Mouse (Mus musculus) mouse trophoblast stem cell (cell line): ENCODE results near the gene Hddc2.

Experiments
- in situ Hi-C, 2 experiments: fragments of 300-500 bp; cut with MseI, MboI; formaldehyde crosslinking; loops; 2 replicates in 1 of 2; 3 replicates in 1 of 2; pipeline ENCODE4 v1.15.1; 2025

The Hddc2 gene

GRCm38 (mm10) chr10:31312865-31313848 lies at the start of gene Hddc2:
Gene Hddc2 (plus strand): TSS chr10:31313383.
- in situ Hi-C loops, result loop anchor here in 1 of 2 experiments (25.0 kb wide), 1 partner anchor 701 kb away; the partner anchor contains the start of gene Trmt11

GRCm38 (mm10) chr10:31272738-31273137 lies 40.4 kb upstream of the Hddc2 start:
- in situ Hi-C loops, result no loop called here

- in situ Hi-C loops, result no loop called here
Measured at GRCm38 (mm10) chr10:31273171-31273570, 40.0 kb upstream of the Hddc2 start.

- in situ Hi-C loops, result no loop called here
Measured at GRCm38 (mm10) chr10:31287787-31288186, 25.4 kb upstream of the Hddc2 start.

DNA sequence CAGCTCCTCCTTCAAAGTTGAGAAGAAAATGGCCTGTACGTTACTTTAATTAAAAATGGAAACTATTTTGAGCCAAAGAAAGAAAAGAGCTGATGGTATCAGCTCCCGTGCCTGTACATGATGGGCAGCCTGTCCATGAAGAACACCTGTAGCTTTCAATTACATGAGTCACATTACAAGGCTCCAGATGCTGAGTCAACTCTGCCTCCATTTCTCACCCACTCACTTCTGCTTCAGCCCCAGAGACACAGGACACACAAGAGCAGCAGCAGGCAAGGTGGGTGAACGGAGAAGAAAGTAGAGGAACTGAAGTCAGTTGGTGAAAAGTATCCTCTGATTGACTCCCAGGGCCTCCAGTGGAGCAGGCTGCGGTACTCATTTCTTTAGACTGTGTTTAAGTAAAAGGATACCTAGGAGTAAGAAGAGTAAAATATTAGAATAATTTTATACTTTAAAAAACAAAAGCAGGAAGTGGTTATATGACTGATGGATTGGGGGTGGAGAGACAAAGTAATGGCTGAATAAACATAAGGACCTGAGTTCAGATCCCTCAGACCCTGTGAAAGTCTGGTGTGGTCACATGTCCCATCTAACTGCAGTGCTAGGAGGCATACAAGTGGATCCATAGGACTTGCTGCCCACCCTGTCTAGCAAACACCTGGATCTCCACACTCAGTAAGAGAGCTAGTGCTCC lies 24.3 kb upstream of the Hddc2 start:
- in situ Hi-C loops, result no loop called here

DNA sequence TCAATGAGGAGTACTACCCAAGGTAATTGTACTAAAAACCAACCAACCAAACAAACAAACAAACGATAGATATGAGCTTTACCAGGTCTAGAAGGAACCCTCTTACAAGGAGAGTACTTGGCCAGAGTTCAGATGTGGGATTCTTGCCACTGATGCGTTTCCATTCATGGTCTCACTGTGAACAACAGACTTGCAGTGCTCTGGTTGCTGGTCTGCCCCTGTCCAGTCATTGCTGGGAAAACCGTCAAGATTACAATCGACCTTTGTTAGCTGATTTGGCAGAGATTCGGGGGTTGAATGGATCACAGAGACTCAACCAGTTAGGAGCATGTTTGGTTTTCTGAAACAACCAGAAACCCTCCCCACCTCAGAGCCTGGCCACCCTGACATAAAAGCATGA lies 17.5 kb upstream of the Hddc2 start:
- in situ Hi-C loops, result loop anchor here (5.0 to 10.0 kb wide), 2 partner anchors 448 to 451 kb away; partner anchors contain the start of gene Hey2 (in 1 of the 2)

DNA sequence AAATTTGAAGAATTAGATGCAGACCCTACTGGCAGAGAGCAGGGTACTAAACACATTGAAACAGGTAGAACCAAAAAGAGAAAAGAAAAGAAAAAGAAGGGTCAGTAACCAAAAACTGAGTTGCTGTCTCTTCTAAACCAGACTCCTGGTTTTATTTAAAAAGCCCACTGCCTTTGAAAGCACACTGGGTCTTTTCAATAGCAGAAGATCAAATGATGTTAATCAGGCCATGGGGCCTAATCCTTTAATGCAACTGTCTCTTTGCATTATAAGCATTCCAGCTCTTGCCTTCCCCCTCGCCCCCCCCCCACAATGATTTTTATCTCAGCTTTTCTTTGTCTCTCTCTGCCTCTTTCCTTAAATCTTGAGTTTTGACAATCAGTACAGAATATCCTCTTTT lies 16.7 kb upstream of the Hddc2 start:
- in situ Hi-C loops, result loop anchor here (5.0 to 10.0 kb wide), 2 partner anchors 449 to 452 kb away; partner anchors contain the start of gene Hey2 (in 1 of the 2)

- in situ Hi-C loops, result loop anchor here (5.0 to 10.0 kb wide), 2 partner anchors 450 to 452 kb away; partner anchors contain the start of gene Hey2 (in 1 of the 2)
Measured at GRCm38 (mm10) chr10:31297106-31297505, 16.1 kb upstream of the Hddc2 start.

- in situ Hi-C loops, result loop anchor here (5.0 to 10.0 kb wide), 2 partner anchors 451 to 453 kb away; partner anchors contain the start of gene Hey2 (in 1 of the 2)
Measured at GRCm38 (mm10) chr10:31298263-31298662, 14.9 kb upstream of the Hddc2 start.

GRCm38 (mm10) chr10:31298921-31299574 lies 14.1 kb upstream of the Hddc2 start:
- in situ Hi-C loops, result loop anchor here (5.0 to 10.0 kb wide), 2 partner anchors 452 to 454 kb away; partner anchors contain the start of gene Hey2 (in 1 of the 2)

- in situ Hi-C loops, result loop anchor here (5.0 to 25.0 kb wide), 3 partner anchors 473 to 688 kb away; partner anchors contain the start of gene Trmt11 (in 1 of the 2)
Measured at GRCm38 (mm10) chr10:31300292-31300691, 12.9 kb upstream of the Hddc2 start.

GRCm38 (mm10) chr10:31303446-31303845 lies 9.7 kb upstream of the Hddc2 start:
- in situ Hi-C loops, result loop anchor here (5.0 to 25.0 kb wide), 3 partner anchors 476 to 691 kb away; partner anchors contain the start of gene Trmt11 (in 1 of the 2)

- in situ Hi-C loops, result loop anchor here in 1 of 2 experiments (10.0 to 25.0 kb wide), 2 partner anchors 482 to 695 kb away; partner anchors contain the start of gene Trmt11
Measured at GRCm38 (mm10) chr10:31307024-31307598, 6.1 kb upstream of the Hddc2 start.

DNA sequence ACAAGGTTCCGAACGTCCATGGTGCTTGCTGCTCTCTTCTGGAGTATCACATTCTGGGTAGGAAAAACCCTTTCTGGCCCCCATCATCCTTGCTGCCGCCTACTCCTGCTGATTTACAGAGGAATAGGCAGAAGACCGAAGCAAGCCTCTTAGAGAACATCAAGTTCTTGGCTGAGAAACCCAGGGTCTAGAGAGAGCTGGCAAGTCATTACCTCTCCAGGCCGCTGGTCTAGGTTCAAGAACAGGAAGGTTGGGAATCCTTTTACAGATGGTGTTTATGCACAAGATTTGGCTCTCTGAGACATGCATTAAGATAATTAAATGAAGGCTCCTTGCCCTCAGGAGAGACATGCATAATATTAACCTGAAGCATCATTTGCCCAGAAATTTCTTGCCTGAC lies 5.3 kb downstream of the Hddc2 start:
- in situ Hi-C loops, result loop anchor here in 1 of 2 experiments (25.0 kb wide), 1 partner anchor 706 kb away; the partner anchor contains the start of gene Trmt11

- in situ Hi-C loops, result no loop called here
Measured at GRCm38 (mm10) chr10:31329436-31329835, 16.3 kb downstream of the Hddc2 start.

- in situ Hi-C loops, result no loop called here
Measured at GRCm38 (mm10) chr10:31330286-31330962, 17.2 kb downstream of the Hddc2 start.

GRCm38 (mm10) chr10:31331225-31331775 lies 18.1 kb downstream of the Hddc2 start:
- in situ Hi-C loops, result no loop called here

- in situ Hi-C loops, result no loop called here
Measured at GRCm38 (mm10) chr10:31336432-31336831, 23.2 kb downstream of the Hddc2 start.

DNA sequence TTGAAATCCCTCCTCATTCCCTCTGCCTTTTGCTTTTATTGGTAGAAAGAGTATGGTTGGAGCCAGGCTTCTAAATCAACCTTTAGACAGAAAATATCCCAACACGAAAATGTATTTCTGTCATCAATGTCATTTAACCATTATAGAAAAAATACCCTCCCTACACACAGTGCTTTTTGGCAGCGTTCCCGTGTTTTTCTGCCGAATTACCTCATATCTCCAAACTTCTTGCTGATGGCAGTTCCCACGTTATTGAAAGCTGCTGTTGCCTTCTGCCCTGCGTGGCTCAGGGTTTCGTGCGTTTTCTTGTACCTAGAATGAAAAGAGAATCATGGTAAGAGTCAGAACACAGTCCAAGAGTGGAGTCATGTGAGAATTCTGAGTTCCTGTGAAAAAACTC lies 33.2 kb downstream of the Hddc2 start:
- in situ Hi-C loops, result no loop called here

DNA sequence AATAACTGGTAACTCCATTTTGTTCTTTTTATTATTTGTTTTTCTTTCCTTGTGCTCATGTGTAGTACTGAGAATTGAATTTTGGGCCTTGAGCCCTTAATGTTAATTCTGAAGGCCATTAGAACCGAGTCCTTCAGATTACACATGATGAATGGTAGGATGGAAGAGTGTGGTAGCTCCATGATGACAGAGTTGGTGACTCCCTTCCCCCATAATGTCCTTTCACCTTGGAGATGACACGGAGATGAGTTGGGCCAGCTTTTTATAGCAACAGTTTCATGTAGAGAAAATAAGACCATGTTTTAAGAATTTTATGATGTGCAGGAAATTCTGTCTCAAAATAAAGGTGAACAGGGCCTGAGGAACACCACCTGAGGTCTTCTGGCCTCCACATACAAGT lies 37.9 kb downstream of the Hddc2 start:
- in situ Hi-C loops, result no loop called here
